Mouse (Mus musculus) spleen, postnatal 14 days (tissue): Measurements from ENCODE around the gene Fam83e.

Experiments used
- DNase-seq, 2 experiments: peaks; one replicate each; pipeline ENCODE4 v3.0.0; 2021 to 2022; ENCODE audit warnings: low spot score in 2 of 2

Fam83e gene

DNA sequence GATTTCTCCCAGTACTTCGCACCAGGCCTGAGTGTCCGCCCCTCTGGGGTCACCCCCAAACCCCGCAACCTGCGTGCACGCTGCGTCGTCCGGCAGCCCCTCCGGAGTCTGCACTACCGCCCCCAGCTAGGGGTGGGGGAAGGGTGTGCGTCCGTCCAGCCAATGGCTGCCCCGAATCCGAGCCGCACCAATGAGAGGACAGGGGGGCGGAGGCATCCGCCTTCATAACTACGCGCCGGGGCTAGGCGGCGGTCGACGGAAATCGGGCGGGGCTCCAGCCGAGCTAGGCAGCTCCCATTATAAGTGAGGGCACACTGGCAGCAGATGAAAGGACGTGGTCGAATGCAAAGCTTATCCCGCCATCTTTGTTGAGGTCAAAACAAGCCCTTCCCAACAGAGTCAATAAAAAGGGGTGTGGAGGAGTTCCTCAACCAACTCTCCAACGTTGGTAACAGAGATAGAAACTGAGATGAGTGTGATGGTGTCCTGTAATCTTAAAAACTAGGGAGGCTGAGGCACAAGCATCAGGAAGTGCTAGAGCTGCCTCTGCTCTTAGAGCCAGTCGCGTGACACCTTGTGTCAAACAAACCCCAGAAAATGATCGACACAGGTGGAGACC lies 5.8 kb upstream of the Fam83e start, which contains the start of gene Rpl18:
TSS of gene Rpl18 (plus strand) at position 368 of the 619 bp plus-strand sequence.
- peak; percentile 91 to 96 for DNase-seq

DNA sequence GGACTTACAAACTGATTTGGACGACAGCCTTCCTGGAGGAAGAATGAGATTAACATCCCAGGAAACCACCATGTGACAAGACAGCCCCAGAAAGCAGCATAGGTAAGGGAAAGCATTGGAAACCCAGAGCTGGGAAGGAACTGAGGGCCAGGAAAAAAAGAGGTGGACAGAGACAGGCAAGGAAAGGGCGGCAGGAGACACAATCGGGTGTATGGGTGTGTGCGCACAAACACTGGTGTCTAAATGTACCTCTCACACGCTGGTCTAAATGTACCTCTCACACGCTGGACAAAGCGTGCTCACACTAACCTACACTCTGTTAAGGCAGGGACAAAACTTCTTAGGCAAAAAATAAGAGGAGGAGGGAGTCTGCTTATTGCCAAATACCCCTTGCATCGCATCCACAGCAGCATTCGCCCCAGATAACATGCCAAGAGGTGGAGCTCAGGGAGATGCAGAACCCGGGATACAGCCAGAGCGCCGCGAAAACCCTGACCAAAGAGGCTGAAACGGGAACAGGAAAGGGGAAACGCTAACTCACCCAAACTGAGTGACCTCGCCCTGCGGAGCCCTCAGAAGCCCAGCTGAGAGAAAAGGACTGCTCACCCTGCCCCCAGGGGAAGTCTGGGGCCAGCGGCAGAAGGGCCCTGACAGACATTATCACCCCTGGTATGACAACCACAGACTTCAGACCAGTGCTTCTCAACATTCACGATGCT lies 5.1 kb upstream of the Fam83e start:
- DNase-seq: no peak

DNA sequence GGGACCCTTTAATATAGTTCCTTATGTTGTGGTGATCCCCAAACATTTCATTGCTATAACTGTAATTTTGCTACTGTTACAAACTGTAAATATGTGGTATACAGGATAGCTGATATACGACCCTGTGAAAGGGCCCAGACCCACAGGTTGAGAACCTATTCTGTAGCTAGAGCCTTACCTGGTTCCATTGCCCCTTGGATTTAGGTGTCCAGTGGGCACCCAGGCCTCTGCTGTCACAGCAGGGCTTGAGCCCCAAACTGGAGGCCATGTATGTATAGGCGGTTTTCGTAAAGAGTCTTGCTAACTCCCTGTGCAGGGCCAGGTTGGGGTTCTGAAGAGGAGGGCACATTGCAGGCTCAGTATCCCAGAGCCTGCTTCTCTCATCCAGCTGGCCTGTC lies 4.6 kb upstream of the Fam83e start:
- no peak for DNase-seq

DNA sequence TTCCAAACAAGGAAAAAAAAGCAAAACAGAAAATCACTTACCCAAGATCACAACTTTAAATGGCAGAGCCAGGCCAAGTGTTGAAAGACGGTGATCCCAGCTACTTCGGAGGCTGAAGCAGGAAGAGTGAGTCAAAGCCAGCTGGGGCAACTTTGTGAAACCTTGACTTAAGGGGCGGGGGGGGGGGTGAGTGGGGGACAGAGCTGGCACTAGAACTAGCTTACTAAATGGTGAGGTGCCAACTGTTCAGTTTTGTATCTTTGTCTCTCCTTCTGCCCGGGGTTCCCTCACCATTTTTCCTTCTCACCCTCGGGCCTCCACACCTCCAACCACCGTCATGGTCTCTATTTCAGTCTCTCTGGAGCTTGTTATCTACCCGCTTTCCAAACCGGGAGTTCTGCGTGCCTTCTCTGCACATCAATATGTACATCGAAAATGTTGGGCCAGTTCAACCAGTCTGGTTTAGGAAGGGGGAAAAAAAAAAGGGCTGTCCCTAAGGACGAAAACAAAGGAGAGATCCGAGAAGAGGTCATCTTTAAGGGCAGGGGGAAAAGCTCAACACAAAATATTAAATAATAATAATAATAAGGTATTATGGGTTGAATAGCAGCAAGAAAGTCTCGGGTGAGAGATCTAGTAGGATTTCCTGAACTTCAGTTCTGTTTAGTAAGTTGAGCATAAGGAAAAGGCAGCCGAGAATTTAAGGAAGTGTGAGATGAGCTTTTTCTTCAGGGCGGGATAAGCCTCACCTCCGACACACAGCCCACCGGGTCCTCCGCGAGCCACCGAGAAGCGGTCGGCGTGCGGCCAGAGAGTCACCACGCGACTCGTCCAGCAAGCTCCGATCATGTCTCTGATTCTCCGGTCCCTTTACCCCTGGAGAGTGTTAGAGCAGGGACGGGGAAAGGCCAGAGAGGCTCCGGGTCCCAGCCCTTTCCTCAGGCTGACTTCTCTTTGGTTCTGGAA lies 3.8 kb upstream of the Fam83e start:
- no peak for DNase-seq

DNA sequence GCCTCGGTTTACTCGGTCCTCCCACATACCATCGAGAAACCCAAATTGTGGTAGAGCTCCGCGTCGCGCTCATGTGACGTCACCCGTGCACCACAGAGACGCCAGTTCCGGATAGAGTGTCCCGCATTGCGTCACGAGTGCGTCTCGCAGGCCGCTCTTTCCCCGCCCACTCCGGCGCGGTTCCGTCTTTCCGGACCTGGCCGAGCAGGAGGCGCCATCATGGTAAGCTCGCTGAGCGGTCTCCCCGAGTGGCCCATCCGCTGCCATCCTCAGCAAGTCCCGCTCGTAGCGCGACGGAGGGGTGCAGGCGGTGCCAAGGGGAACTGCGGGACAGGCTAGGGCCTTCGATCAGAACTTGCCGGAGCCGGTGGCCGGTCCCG lies 3.1 kb upstream of the Fam83e start, which contains the start of gene Sphk2:
TSS of gene Sphk2 (minus strand) at position 85 of the 380 bp plus-strand sequence.
- peak; percentile 97 to 99 for DNase-seq

DNA sequence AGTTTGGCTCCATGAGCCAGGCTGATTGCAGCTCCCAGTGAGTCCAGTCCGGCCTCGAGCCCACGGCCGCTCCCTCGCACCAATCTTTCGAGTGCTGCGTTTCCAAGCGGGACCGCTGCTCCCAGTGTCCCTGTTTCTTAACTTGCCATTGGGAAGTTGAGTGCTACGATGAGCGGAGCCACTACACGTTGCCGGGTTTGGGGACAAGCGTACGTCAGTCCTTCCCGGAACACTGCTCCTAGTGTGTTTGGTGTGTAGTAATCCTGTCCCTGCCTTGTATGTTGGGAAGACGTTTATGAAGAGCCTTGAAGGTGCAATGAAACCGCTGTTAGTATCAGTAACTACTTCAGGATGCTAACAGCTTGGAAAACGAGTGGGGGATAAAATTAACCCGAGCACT lies 2.7 kb upstream of the Fam83e start:
- no peak for DNase-seq

DNA sequence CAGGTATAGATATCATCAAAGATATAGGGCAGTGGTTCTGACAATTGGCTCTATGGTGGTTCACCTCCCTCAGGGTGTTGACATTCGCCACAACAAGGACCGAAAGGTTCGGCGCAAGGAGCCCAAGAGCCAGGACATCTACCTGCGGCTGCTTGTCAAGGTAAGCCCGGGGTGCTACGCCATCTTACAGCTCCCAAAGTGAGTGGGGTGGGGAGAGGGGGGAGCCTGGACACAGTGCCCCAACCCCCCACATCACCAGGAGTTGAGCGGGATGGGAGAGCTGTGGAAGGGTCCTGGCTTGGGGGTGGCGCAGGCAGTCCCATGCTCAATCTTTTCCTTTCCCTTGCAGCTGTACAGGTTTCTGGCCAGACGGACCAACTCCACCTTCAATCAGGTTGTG lies 1.8 kb upstream of the Fam83e start:
- no peak for DNase-seq

DNA sequence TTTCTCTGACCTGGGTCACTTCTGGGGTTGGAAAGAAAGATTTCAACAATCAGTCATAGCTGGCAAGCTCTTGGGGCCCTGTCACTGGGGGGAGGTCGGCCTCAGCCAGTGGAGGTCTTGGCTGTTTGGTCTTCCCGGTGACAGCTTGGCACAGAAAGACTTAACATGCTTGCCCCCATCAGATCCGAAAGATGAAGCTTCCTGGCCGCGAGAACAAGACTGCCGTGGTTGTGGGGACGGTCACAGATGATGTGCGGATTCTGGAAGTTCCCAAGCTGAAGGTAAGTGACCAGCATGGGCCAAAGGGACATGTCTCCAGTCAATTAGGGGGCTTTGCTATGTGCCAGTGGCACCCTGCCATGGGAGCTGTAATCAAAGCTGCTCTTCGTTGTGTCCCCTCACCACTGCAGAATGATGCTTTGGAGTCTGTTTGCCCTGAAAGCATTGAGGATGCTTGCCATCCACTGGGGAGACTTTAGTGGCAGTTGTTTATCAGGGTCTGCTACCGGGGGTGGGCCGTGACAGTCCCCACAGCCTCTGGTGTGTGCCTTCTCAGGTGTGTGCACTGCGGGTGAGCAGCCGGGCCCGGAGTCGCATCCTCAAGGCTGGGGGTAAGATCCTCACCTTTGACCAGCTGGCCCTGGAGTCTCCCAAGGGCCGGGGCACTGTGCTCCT lies 1.1 kb upstream of the Fam83e start:
- DNase-seq: no peak

DNA sequence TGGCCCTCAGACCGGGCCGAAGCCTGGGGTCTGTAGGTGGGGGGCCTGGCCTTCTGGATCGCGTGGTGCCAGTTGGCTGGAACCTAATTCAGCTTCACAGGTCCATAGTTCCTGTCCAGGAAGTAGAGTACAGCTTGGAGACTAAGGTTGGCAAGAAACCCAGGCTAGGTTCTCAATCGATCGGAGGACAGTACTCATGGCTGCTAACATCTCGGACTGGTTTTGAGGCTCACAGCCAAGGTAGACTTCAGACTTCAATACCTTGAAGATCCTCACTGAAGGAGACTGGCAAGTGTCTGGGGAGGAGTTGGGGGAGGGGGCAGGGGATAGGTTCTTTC lies 191 bp downstream of the Fam83e start:
- no peak for DNase-seq

DNA sequence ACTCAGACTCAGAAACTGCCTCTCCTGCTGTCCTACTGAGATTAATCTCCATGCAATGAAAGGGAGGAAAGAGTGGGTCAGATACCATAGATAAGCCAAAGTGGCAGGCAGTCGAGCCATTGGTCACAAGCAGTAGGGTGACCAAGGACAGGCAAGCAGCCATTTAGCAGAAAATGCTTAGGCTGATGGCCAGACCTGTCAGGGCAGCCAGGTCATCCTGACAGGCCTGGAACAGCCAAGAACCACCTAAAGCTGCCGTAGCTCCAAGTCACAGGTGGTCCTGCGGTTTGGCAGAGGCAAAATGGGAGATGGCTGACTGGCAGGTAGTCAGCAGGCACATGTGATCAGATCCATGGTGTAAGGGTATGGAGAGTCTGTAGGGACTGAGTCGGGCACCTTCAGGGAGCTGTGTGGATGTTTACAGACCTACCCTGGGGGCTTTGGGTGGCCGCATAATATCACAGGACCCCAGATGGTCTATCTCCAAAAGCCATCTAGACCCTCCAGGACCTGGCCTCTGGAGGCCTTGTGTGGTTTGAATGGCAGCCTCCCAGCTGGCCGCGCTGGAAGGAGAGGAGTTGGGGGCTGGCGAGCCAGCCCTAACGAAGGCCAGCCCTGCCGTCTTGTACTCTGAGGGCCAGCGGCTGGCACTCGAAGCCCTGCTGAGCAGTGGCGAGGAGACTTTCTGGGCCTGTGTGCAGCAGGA lies 783 bp downstream of the Fam83e start:
- no peak for DNase-seq

DNA sequence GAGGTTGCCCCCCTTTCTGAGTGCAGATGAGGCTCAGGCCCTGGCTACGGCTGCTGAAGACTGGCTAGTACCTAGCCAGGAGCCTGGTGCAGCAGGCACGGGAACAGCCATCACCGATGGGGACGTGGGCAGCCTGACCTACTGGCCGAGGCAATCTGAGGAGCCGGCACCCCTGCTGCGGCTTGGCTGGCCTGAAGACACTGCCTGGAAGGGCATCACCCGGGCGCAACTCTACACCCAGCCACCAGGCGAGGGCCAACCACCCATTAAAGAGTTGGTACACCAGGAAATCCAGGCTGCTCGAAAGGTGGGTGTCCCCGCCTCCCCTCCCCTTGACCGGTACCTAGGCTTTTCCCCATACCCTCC lies 1.3 kb downstream of the Fam83e start:
- no peak for DNase-seq

DNA sequence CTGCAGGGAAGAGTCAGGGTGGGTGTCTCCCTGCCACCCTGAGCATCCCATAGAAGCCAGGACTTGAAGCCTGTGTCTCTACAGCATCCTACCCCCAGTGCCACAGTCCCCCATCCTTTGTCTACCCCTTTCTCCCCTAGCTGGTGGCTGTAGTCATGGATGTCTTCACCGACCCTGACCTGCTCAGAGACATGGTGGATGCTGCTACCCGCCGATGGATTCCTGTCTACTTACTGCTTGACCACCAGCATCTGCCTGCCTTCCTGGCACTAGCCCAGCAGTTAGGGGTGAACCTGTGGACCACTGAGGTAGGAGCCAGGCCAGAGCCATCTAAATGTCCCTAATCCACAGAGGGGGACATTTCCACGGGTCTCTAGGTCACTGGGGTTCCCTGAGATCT lies 2.3 kb downstream of the Fam83e start:
- no peak for DNase-seq

DNA sequence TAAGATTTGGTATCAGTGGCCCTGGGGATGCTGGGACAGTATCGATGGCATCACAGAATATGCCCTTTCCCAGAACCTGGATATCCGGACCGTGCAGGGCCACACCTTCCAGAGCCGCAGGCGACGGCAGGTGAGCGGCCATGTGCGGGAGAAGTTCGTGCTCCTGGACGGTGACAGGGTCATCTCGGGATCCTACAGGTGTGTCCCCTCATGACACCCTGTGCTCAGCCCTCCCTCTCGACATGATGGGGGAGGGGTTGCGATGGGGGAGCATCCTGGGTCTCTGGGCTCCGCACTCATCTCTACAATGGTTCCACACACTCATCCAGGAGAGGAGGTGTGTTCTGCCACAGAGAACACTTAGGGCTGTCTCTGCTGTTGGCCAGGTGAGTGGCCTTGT lies 2.8 kb downstream of the Fam83e start:
- DNase-seq: no peak

DNA sequence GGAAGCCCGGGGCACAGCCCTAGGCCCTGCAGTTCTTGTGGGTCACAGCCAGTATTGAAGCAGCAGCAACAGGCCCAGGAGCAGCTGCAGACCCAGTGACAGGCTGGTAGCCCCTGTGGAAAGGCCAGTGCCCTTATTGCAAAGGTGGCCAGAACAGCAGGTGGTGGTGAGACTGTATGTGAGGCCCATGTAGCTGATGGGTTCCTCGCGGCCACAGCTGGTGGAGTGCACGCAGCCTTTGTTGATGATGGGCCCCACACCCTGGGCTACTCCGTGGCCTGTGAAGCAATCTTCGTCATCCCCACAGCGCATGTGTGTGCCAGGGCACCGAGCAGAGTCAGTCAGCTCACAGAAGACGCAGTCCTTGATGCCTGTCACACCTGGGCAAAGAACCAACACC lies 4.1 kb downstream of the Fam83e start:
- no peak for DNase-seq

DNA sequence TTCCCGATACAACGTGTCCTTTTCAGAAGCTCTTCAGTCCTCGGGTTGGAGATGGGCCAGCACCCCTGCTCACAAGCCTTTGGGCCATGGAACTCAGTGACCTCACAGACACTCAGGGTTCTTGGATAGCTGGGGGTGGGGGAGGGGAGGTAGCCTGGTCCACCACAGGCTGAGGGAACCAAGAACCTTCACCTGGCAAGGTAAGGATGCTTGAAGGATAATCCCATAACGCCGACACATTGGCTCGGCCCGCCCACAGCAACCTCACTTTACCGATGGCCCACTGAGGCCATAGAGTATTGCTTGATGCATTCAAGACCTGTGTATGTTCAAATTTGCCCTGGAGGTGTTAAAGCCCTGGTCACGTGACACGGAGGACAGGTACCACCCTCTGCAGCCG lies 4.7 kb downstream of the Fam83e start, which contains the start of gene Spaca4:
TSS of gene Spaca4 (minus strand) at position 101 of the 400 bp plus-strand sequence.
- DNase-seq: no peak

DNA sequence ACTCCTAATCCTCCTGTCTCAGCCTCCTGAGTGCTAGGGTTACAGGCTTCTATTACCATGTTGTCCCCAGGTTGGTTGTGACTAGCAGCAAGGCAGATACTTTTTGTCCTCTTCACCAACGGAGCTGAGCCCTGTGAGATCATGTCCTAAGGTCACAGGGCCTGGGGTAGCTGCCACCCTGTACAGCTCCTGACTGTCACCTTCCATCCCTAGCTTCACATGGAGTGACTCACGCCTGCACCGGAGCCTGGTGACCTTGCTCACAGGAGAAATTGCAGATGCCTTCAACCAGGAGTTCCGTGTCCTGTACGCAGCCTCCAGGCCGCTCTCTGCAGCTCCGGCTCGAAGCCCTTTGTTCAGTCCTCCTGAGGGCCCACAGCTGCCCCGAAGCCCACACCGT lies 5.4 kb downstream of the Fam83e start:
- no peak for DNase-seq

DNA sequence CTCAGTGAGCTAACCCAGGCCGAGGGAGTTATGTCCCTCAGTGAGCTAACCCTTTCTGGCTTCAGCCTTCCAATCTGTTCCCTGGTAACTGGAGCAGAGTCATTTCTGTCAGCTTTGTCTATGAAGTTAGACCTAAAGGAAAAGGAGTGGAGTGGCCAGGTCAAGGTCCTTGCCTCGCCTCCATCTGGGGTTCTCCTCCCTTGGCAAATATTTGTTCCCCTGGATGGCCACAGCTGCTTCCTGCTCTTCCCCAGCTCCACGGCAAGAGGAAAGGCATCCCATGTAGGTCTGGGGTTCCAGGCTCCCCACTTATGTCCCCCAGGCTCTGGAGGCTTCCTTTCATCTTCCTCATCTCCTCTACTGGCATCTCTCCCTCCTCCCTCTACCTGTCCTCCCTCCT lies 6.6 kb downstream of the Fam83e start:
- DNase-seq: no peak

DNA sequence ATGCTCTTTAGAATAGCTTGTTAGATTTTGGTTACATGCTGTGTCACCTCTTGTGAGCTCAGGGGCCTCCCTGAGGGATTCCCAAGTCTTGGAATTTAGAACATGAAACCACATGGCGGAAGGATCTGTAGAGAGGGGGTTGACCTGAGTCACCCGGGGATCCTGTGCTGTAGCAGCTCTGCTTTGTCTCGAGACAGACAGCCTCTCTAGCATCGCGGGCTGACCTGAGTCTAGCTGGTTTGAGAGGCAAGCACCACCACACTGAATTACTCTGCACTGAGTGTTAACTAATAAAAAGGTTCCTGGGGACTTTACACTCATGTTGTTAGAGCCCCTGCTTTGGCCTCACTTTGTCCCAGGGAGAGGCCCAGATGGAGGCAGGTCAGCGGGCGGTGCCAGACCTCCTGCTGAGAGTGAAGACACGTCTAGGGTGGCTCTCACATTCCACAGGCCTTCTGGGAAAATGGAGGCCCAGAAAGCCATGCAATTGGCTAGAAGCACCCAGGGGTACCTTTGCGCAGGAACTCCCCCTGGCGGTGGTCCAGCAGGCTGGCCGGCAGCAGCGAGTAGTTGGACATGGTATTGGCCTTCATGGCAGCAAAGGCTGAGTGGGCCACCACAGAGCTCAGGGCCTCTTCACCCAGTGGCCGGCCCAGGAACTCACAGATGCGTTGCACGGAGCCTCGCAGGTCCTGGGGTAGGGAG lies 9.9 kb downstream of the Fam83e start:
- peak in 1 of 2 experiments; percentile 51 for DNase-seq

DNA sequence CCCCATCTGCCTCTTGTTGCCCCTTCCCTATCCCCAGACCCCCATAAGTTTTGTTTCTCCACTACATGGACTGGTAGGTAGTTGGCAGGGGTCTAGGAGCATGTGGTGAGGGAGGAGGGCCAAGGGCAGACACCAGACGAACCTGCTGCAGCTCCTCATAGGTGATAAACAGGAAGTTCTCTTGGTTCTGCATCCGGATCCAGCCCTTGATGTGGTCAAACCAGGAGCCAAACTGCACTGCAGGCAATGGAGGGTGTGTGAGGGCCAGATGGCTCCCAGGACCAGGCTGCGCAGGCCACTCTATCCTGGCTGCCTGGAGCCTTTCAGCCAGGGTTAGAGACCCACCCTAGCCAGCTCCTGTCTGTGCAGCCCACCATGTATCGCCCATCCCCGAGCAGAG lies 12.5 kb downstream of the Fam83e start:
- DNase-seq: no peak

DNA sequence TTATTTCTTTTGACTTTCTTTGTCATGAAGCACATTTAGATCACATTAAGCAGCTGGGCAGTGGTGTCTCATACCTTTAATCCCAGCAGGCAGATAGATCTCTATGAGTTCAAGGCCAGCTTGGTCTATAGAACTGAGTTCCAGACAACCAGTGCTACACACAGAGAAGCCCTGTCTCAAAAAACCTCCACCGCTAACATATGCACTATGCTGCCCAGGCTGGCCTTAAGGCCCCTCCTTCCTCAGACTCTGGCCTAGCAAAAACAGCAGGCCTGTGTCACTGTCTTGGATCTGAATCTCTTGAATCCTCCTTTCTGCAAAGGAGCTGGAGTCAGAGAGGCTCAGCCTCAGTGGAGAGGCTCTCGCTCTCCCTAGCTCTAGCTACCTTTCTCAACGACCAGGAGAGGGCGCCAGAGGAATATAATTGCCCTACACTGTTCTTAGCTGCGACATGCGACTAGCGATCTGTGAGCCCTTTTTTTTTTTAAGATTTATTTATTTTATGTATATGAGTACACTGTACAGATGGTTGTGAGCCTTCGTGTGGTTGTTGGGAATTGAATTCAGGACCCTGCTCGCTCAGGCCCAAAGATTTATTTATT lies 18.3 kb downstream of the Fam83e start:
- peak; percentile 50 to 72 for DNase-seq
